Mouse (Mus musculus): ENCODE results near the gene Clec10a. TPM values are rescaled to one million over a fixed set of nuclear protein-coding genes. Genes with fewer than 3 reads are reported as not detected.

Clec10a gene
- total RNA-seq, 2 experiments from 2014 or later: 0.67 to 1.5 TPM

DNA sequence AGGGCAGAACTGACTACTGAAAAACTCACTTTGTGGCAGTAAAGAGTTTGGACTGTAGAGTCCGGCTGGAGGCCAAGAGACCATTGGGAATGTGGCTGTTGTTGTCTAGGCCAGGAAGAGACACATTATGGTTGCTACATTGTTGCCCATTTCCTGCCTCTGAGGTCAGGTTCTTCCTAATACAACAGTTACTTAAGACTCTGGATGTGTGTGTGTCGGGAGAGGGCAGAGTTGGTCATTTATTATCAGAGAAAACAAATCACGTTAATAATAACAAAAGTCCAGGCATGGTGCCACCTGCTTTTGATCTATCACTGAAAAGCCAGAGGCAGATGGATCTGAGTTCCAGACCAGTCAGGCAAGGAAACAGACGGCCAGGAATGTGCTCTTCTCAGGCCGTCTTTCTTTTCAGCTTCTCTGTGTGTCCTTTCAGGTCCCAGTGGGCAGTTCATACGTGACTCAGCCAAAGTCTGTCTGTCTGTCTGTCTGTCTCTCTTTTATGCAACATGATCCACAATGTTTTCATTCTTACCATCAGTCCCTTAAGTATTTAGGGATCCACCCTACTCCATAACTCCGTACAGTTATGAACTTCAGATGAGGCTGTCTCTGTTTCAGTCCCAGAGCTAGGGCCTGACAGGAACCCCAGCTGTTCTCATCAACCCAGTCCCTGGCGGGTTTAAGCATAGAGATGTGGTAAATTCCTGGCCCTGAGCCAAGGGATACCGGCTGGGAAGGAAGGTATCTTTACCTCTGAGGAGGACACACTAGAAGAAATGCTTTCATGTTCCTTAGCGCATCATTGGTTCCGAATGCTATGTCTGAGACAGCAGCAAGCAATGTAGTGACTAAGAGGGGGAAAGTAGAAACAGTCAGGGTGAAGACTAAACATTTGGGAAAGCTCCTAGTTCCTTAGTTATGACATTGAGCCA is 37.6 kb downstream of the Clec10a start:
- no peak for TF ChIP-seq CTCF (conservative IDR thresholded peaks at IDR 0.05)
- Histone ChIP-seq H3K4me3 (no peak overlapping the region), H3K27ac (no peak overlapping the region)
- no peak for DNase-seq (ENCODE audit: low spot score in 2 of 2)

DNA sequence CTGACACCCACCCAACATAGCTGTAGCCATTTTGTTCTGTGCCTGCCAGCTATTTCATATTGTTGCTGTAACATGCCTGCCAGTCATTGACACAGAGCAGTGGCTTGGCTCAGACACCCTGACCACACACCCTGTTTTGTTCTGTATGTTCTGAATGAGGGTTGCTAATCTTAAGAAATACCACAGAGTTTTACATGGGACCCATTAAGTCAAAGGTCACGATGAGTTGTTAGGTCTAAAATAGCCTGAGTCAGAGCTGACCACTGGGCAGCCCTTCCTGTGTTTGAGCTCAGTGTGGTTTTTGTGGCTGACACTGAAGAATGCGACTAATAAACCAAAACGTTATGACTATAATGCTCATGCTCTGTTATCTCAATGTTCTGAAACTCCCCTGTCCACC is 42.3 kb downstream of the Clec10a start:
- no peak for DNase-seq (ENCODE audit: low spot score in 2 of 2)
- H3K27ac ChIP-seq: no peak overlapping the region
- H3K4me3 ChIP-seq: no peak overlapping the region
- no peak for TF ChIP-seq CTCF (conservative IDR thresholded peaks at IDR 0.05)

DNA sequence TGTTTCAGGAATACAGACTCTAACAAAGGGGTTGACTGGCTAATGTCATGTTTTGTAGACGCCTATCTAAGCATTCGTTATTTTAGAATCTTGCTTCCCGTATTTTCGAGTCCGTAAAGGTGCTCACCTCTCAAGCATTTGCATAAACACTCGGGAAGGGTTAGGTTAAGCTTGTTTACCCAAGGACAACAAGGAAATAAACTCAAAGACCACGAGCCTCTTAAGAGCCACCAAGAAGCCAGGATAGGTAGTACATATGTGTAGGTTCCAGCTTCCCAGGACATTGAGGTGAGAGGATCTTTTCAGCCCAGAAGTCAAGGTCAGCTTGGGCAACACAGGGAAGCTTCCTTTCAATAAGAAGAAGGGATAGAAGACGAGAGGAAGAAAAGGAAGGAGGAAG is 43.1 kb downstream of the Clec10a start:
- H3K4me3 ChIP-seq: no peak overlapping the region
- no peak for TF ChIP-seq CTCF (conservative IDR thresholded peaks at IDR 0.05)
- no peak overlapping the region for H3K27ac ChIP-seq
- DNase-seq (ENCODE audit: low spot score in 2 of 2): no peak

DNA sequence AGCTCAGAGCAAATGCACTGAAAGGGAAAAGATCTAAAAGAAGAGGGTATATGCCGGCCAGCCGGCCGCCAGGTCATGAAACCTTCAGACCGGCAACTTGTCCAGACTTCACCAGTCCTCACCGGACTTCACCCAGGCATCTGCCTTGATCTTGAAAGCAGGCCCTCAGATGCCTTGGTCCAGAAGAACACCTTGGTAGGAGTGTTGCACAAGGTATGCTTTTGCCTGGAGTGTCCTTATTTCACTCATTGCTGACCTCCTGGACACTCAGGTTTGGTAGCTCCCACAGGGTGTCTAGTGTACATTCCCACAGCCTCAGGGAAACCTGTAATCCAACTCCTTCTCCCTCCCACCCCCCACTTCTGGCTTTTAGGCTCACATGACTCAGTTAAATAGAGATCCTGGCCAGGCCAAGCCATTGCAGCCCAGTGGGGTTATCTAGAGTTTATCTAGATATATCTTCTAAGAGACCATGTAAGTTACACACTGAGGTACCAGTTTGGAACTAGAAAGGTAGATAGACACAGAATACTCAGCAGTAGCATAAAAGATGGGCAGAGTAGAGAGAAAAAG is 44.1 kb downstream of the Clec10a start:
- DNase-seq (ENCODE audit: low spot score in 2 of 2): no peak
- H3K27ac ChIP-seq: no peak overlapping the region
- TF ChIP-seq CTCF (conservative IDR thresholded peaks at IDR 0.05): no peak

DNA sequence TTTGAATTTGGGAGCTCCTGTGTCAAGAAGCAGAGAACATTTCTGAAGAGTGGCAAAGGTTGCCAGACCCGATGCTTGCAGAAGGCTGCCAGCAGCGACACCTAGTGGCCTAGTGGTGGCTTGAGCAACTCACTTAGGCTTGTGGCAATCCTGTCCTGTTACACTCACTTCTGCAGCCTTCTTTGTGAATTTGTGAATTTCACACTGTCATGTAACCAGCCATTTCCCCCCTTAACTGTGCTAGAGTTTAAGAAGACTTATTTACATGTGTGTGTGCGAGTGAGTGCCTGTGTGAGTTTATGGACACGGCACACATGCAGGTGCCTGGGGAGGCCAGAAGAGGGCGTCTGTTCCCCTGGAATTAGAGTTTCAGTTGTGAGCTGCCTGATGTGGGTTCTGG is 45.7 kb downstream of the Clec10a start:
- peak; percentile 96 for TF ChIP-seq CTCF (conservative IDR thresholded peaks at IDR 0.05)
- peak in 1 of 2 experiments; percentile 79 for DNase-seq (ENCODE audit: low spot score in 2 of 2)
- Histone ChIP-seq H3K4me3 (no peak overlapping the region), H3K27ac (no peak overlapping the region)

More for the DNA sequence above, 44.1 kb downstream of the Clec10a start:
- H3K4me3 ChIP-seq: no peak overlapping the region

DNA sequence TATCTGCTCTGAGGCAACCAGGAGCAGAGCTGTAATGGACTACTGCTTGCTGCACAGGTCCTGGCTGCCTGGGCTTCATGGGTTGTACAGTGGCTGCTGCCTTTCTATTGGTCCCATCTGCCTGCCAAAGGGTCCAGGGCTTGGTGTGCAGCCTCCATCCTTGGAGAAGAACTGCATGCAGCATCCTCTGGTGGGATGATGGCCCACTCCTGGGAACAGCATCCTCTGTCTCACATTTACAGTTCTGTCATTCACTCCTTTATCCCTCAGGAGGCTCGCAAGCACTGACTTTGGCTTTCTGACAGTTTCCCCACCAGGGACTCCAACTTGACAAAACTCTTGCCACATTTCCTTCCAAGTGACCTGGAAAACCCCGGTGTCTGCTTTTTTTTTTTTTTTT is 50.8 kb downstream of the Clec10a start:
- no peak for TF ChIP-seq CTCF (conservative IDR thresholded peaks at IDR 0.05)
- Histone ChIP-seq H3K27ac (no peak overlapping the region), H3K4me3 (no peak overlapping the region)
- no peak for DNase-seq (ENCODE audit: low spot score in 2 of 2)

DNA sequence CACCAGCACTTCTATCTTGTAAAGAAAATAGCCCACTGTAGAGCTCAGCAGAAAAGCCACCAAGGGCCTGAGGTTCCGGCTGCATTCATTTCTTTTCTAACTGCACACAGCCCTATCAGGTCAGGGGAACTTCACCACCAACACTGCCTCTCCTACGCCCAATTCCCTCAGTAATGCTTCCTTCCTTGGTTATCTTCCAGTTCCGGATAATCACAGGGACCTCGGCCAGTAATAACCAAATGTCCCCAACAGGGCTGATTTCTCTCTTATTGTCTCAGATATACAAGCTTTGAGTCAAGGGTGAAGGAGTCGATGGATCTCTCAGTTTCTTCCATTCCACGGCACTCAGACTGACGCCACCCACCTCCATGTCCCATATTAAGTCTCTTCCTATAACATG is 51.3 kb downstream of the Clec10a start:
- no peak overlapping the region for H3K27ac ChIP-seq
- no peak for TF ChIP-seq CTCF (conservative IDR thresholded peaks at IDR 0.05)
- no peak for DNase-seq (ENCODE audit: low spot score in 2 of 2)
- no peak overlapping the region for H3K4me3 ChIP-seq

DNA sequence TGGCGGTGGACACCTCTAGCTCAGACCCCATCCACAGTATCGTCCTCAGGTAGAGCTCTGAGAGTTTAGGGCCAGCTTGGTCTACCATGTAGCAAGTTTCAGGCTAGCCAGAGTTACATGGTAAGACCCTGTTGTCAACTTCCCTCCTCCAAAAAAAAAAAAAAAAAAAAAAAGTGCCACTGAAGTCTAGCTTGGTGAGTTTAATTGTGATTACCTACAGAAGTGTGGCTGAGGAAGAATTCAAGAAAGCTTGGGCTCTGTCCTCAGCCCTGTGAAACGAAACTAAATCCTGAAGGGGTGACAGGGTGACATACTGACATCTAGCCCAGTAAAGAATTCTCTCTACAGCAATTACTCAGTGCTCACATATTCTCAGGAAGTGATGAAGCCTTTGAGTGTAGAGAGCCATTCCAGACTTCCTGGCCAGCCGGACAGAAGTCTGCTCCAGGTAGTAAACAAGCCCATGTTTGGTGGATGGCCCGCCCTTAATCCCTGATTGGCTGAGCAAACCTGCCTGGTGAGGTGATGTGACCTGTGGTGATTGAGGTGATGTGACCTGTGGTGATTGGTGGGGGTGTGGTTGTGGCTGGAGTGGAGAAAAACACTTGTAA is 52.9 kb downstream of the Clec10a start:
- Histone ChIP-seq H3K4me3 (no peak overlapping the region), H3K27ac (no peak overlapping the region)
- DNase-seq (ENCODE audit: low spot score in 2 of 2): no peak
- TF ChIP-seq CTCF (conservative IDR thresholded peaks at IDR 0.05): no peak

DNA sequence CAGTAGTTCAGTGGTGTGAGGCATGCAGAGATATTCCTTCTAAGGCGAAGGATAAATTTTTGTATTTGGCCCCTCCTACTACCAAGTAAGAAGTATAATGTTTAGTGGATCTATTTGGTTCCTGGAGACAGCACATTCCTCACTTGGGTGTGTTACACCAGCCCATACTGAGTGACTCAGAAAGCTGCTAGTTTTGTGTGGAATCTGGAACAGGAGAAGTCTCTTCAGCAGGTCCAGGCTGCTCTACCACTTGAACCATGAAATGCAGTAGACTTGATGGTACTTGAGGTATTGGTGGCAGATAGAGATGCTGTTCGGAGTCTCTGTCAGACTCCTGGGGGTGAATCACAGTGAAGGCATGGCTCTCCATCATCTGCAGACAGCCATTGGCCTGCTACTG is 54.7 kb downstream of the Clec10a start:
- no peak for TF ChIP-seq CTCF (conservative IDR thresholded peaks at IDR 0.05)
- H3K4me3 ChIP-seq: no peak overlapping the region
- DNase-seq (ENCODE audit: low spot score in 2 of 2): no peak
- no peak overlapping the region for H3K27ac ChIP-seq

DNA sequence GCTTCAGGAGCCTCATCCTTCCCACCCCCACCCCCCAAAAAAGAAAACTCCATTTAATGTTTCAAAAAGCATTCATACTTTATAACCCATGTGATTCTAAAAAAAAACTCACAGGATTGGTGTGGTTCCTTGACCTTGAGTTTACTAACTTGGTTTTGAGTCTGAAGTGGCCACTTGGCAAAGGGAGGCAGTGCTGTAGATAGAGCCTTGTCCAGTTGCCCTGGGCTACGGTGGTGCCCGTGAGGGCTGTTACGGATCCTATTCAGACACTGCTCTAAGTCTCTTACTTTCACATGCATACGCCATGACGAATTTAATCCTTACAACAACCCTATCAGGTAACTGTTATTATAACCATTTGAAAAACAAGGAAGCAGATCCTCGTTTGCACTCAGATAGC is 56.0 kb downstream of the Clec10a start:
- no peak for DNase-seq (ENCODE audit: low spot score in 2 of 2)
- H3K4me3 ChIP-seq: no peak overlapping the region
- H3K27ac ChIP-seq: no peak overlapping the region
- no peak for TF ChIP-seq CTCF (conservative IDR thresholded peaks at IDR 0.05)

DNA sequence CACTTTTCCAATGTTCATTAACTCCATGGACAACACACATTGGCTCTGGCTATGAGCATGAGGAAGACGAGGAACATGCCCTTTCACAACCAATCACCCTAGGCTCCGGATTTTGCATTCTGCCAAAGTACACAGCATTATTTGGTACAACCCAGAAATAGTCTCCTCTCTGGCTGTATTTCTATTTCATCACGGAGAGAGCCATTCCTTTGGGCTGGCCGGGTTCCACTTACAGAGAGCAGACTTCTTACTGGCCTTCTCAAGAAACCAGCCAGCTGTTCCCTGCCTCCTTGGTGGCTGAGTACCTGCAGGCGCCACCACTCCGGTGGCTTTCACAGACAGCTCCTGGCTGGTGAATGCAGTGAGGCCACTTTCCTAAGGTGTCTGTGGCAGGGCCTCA is 56.4 kb downstream of the Clec10a start, which contains the start of gene Slc16a11:
Slc16a11 (plus strand) TSS at position 330 of the 400 bp plus-strand sequence.
- Histone ChIP-seq H3K4me3 (peak within 1 kb of the TSS; percentile 64), H3K27ac (peak within 1 kb of the TSS; percentile 88)
- no peak for DNase-seq (ENCODE audit: low spot score in 2 of 2)
- no peak for TF ChIP-seq CTCF (conservative IDR thresholded peaks at IDR 0.05)

DNA sequence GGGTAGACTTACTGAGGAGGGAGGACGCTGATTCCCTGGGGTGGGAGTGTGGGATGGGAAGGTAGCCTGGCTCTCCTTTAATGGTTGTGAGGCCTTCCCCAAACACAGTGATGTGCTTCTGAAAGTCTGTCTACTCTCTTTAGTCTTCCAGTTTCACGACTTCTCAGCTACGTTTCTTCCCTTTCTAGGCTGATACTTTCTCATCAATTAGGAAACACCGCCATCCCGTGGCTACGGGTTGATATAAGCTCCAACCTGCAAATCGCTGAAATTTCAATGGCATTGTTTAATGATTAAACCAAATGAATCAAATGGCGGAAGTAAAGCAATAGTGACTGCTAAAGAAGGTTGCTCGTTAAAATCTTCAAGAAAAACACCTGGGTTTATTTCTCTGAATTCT is 56.9 kb downstream of the Clec10a start:
- Histone ChIP-seq H3K27ac (peak overlapping the region; percentile 88; the same call in 1 of the 2 replicates), H3K4me3 (no peak overlapping the region)
- peak; percentile 78 to 80 for DNase-seq (ENCODE audit: low spot score in 2 of 2)
- peak; percentile 86 for TF ChIP-seq CTCF (conservative IDR thresholded peaks at IDR 0.05)

DNA sequence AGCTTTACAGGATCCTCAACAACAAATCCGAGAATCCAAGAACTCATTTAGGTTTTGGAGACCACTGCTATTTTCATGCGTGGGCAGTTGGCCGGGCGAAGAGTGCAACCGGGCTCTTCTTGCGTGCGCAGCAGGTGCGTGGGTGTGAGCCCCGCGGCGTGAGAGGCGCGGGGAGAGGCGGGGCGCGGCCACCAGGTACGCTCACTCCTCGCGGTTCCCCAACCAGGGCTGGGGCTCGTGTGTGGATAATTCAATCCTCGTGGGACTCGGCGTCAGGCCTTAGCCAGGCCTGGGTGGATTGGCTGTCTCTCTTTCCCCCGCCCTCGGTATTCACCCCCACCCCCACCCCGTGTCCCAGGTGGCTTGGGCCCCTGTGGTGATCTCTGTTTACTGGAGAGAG is 57.7 kb downstream of the Clec10a start:
- DNase-seq (ENCODE audit: low spot score in 2 of 2): no peak
- H3K27ac ChIP-seq: peak overlapping the region; percentile 88
- TF ChIP-seq CTCF (conservative IDR thresholded peaks at IDR 0.05): no peak
- peak overlapping the region; percentile 64 for H3K4me3 ChIP-seq

All from layer of hippocampus, adult 2 months (tissue).